Mouse (Mus musculus) natural killer cell, adult 2 months (primary cell): ENCODE results near the gene Fbxw17.
A peak's percentile ranks its signal among the peaks of the same experiment; 100 is the strongest.
"Not testable (repeated sequence)": the region's sequence is repeated elsewhere in the genome, so short reads cannot be mapped to it uniquely, and the experiment has no call there.

Experiments used
- DNase-seq, 2 experiments: peaks; one replicate each; pipeline ENCODE4 v3.0.0; 2022; ENCODE audit warnings: low spot score in 2 of 2

Gene Fbxw17

GRCm38 (mm10) chr13:50417389-50418183 is at the start of gene Fbxw17:
Gene Fbxw17, plus strand, starts transcription at chr13:50417864.
- peak; percentile 26 to 37 for DNase-seq

DNA sequence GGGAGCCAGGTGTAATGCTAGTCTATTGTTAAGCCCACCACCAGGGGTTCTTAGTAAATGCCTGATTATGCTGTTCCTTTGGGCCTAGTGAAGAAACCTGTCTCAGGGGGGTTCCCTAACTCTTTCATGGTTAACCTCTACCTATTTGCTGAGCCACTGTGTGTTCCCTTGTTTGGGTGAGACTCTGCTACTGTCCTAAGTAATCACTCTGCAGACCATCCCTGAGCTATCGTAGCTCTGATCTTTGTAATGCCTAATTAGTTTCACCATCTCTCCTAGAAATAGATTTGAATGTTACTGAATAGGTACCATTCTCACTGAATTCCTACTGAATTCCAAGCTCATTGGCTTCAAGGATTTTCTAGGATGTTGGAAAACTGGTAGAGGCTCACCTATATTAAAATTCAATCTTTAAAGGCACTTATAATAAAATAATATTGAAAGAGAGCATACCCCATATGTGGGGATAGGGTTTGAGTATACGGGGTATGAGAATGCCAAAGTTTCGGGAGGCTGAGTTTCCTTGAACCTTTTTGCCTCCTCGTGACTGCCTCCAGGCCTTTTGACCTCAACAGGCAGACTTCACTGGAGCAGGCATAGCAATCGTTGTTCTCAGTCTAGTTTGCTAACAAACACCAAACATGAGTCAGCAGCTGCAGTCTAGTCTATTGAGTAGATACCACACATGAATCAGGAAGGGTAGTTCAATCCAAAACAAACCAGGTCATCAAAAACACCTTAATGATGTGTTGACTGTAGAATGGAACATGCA is 44.5 kb upstream of the Fbxw17 start:
- not testable (repeated sequence) for DNase-seq

- DNase-seq: not testable (repeated sequence)
Observed at GRCm38 (mm10) chr13:50389146-50389545, 28.5 kb upstream of the Fbxw17 start.

- no peak for DNase-seq
Observed at GRCm38 (mm10) chr13:50418421-50418820, 757 bp downstream of the Fbxw17 start.

DNA sequence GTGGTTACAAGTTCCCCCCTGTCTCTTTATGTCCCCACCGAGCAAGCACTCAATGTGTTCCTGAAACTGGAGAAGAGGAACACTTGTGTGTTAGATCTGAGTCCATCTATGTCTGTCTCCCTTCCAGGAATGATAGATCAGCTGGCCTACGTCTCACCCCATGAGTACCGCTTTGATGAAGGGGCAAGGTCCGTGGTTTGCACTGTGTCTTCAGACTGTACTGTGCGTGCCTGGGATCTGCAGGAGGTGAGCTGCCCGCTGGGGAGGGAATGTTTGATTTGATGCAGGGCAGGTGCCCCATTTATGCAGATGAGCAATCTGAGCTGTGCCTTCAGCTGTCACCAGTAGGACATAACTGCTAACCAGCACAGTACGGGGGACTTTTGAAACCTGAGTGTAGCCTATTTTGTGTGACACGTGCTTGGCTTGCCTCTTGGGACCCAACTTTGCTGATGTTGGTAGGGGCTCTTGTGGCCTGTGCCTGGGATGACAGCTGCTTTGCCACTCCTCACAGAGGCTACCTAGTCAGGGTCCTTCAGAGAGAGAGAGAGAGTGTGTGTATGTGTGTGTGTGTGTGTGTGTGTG is 6.1 kb downstream of the Fbxw17 start:
- no peak for DNase-seq

- DNase-seq: no peak
Observed at GRCm38 (mm10) chr13:50424517-50424916, 6.9 kb downstream of the Fbxw17 start.

GRCm38 (mm10) chr13:50426686-50427085 is 9.0 kb downstream of the Fbxw17 start:
- DNase-seq: no peak

DNA sequence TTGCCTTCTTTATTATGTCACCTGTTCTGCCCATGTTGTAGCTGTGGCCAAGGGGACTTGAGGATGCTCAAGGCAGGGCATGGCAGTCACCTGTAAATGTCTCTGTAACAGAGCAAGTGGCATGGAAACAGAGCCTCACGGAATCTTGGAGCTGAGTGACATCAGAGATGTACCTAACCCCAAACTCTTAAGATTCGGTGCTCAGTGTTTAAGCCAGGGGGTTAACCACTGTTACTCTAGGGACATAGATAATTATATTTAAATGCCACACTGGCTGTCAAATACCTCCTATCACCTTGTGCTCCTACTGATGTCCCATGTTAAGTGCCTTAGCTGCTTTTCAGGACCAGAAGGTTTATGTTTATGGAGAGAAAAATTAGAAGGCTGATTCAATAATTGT is 26.1 kb downstream of the Fbxw17 start, which contains the start of gene Gm47429:
Gene Gm47429 (minus strand): TSS at position 101 of the 400 bp plus-strand sequence.
- no peak for DNase-seq

DNA sequence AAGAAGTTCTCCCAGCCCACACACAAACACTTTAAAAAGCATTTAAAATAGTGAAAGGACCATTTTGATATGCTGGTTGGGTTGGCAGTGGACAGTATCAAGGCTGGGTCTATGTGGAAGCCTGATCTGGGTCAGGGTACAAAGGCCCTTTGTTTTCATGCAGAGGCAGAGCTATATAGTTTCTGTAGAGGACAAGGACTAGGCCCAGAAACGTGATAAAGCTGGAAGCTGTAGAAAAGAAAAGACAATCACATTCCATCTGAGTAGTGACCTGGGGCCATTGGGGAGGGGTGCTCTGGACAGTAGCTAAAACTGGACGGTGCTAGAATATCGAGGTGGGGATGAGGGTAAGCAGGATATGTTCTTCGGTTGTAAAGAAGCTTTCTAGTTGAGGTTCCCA is 27.6 kb downstream of the Fbxw17 start:
- no peak for DNase-seq

GRCm38 (mm10) chr13:50452266-50452665 is 34.6 kb downstream of the Fbxw17 start:
- not testable (repeated sequence) for DNase-seq

DNA sequence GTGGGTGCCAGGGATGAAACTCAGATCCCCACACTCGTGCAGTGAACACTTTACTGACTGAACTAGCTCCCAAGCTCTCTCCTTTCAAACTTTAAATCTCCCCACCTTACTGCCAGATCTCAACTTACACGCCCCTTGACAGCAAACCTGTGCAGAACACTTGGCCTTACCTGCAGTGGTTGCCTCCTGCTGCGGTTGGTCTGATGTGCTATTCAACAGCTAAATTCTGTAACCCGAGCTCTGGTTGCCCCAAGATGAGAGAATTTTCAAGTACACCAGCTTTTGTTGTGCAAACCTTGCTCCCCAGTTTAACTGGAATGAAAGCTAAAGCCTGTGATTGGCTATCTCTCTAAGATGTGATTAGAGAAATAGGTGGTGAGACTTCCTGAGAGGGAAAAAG is 35.8 kb downstream of the Fbxw17 start:
- no peak for DNase-seq

DNA sequence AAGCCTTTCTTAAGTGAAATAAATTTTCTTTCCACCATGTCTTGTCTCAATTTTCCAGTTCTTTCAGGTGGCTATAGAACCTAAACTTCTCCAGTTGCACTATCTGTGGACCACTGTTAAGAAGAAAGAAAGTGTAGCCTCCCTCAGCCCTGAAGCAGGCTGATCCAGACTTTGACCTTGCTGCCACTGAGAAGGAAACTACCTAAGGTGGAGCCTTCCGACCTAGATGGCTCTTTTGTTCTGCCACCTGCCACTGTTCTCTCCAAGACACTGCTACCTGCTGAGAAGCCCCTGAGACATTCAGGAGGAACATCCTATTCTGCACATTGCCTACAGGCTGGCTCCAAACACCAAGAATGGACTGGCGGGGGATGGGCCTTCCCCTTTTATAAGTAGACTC is 42.8 kb downstream of the Fbxw17 start:
- not testable (repeated sequence) for DNase-seq

GRCm38 (mm10) chr13:50464621-50465562 is 47.2 kb downstream of the Fbxw17 start:
- DNase-seq: no peak

- DNase-seq: no peak
Observed at GRCm38 (mm10) chr13:50467007-50467406, 49.3 kb downstream of the Fbxw17 start, which contains the start of gene Nutm2. Gene Nutm2, plus strand, starts transcription at chr13:50467307.
